Mouse (Mus musculus) lung, embryonic 15.5 days (tissue): ENCODE data around the gene Htr6. TPM values are rescaled to one million over a fixed set of nuclear protein-coding genes. Genes with fewer than 3 reads are reported as not detected.

Source experiments
- ATAC-seq: fragments of 200-750 bp; cut with Nextera tagmentation; 2 replicates; pipeline ENCODE4 v1.8.0; 2017; ENCODE audit warnings: moderate number of reproducible peaks, borderline replicate concordance; ENCODE audit not compliant: low FRiP score, low TSS enrichment; ENCODE audit errors: extremely low read depth
- H3K27ac ChIP-seq: fragments of 300-500 bp; sonication (generic); 2 replicates; pipeline ENCODE4 v1.5.1; 2015; ENCODE audit warnings: moderate library complexity, mild to moderate bottlenecking, inconsistent platforms
- H3K27me3 ChIP-seq: fragments of 300-500 bp; sonication (generic); 2 replicates; pipeline ENCODE4 v1.6.1; 2015; ENCODE audit warnings: inconsistent platforms
- H3K36me3 ChIP-seq: fragments of 300-500 bp; sonication (generic); 2 replicates; pipeline ENCODE4 v1.6.1; 2015; ENCODE audit warnings: inconsistent platforms
- H3K4me1 ChIP-seq: fragments of 300-500 bp; sonication (generic); 2 replicates; pipeline ENCODE4 v1.6.1; 2015; ENCODE audit warnings: inconsistent platforms
- H3K4me2 ChIP-seq: fragments of 300-500 bp; sonication (generic); 2 replicates; pipeline ENCODE4 v1.6.1; 2015; ENCODE audit warnings: inconsistent platforms, mild to moderate bottlenecking, moderate library complexity
- H3K4me3 ChIP-seq: fragments of 300-500 bp; sonication (generic); 2 replicates; pipeline ENCODE4 v1.5.1; 2015; ENCODE audit warnings: mild to moderate bottlenecking, inconsistent platforms
- H3K9ac ChIP-seq: fragments of 300-500 bp; sonication (generic); 2 replicates; pipeline ENCODE4 v1.6.1; 2015; ENCODE audit warnings: inconsistent platforms
- H3K9me3 ChIP-seq: fragments of 300-500 bp; sonication (generic); 2 replicates; pipeline ENCODE4 v1.6.1; 2016; ENCODE audit warnings: inconsistent platforms
- WGBS: fragments of 180-500 bp; shearing (Covaris S2); methylation state at CpG from one replicate; pipeline ENCODE4 v1.1.7; 2015; 5-methylcytosine and 5-hydroxymethylcytosine counted together
- polyA plus RNA-seq: library from polyadenylated mRNA; unstranded; fragments of >200 nt; fragmentation: Nextera tagmentation; extraction: Ambion mirVana; gene quantifications from 2 replicates; pipeline ENCODE4 v1.2.1, GENCODE M21; 2015

The Htr6 gene
- polyA plus RNA-seq, 1 experiment from 2014 or later: not detected

GRCm38 (mm10) chr4:139040084-139040839 is 35.1 kb downstream of the Htr6 start:
- Histone ChIP-seq H3K9ac (no peak overlapping the region), H3K4me3 (no peak overlapping the region), H3K4me2 (no peak overlapping the region), H3K9me3 (no peaks in the 10 kb centered on the region), H3K27me3 (peaks cover 7% of the 10 kb centered on the region; the same call in 1 of the 2 replicates), H3K4me1 (peaks cover 15% of the 10 kb centered on the region), H3K27ac (no peak overlapping the region), H3K36me3 (no peaks in the 10 kb centered on the region)
- 15% methylated on average over 10 of the region's 10 CpGs for WGBS
- ATAC-seq: no peak

DNA sequence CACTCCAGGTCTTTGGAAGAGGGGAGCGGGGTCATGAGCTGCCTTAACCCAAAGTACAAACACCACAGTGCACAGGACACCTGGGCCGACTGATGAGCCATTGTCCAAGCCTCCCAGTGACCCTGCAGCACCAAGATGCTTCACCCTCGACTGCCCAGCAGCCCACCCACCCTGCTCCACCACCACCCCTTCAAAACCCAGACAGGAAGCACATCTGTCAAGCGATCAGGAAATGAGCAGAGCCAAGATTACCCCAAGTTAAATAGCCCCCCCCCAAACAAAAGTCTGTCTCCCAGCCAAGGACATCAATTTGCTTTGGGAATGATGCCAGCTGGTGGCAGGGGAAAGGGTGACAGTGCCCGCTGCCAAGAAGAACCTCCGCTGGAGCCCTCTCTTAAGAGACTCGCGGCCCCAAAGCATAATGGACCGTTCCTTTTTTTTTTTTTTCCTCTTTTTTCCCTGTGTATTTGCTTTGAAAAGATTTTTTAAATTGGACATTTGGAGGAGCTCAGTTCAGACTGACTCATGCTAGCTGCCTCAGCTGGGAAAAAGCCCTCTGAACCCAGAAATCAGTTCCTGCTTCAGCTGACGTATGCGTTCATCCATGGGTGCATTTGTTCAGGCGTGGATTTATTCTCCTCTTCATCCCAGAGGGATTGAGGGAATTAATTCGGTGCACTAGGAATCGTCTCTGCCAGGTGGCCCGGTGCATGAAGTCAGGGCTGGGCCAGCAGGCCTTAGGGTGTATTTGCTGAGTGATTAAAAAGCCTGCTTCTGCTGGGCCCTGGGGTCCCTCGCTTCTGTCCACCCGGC is 37.4 kb downstream of the Htr6 start:
- ATAC-seq: peak; percentile 19; the same call in 1 of the 2 replicates

DNA sequence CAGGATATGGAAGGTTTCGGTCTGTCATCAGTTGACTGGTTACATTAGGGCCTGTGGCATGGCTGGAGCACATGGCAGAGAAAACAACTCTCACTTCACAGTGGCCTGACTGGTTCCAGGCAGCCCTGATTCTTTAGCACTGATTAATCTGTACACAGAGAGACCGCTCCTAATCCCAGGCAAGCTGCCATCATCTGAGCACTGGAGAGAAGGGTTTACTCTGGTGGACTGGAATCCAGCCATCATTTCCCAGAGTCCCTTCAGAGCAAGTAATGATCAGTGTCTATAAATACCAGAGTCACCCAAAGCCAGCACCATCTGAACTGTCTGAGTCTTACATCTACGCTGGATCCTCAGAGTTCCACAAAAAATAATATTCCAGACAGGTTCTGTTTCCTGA is 39.6 kb downstream of the Htr6 start:
- H3K27me3 ChIP-seq: peaks cover 7% of the 10 kb centered on the region; the same call in 1 of the 2 replicates
- H3K4me1 ChIP-seq: peaks cover 15% of the 10 kb centered on the region
- no peak for ATAC-seq
- no peaks in the 10 kb centered on the region for H3K36me3 ChIP-seq
- H3K4me2 ChIP-seq: no peak overlapping the region
- WGBS: 70% methylated on average over 3 of the region's 3 CpGs
- H3K4me3 ChIP-seq: no peak overlapping the region
- H3K9ac ChIP-seq: no peak overlapping the region
- H3K9me3 ChIP-seq: no peaks in the 10 kb centered on the region
- no peak overlapping the region for H3K27ac ChIP-seq

More for the DNA sequence above, 37.4 kb downstream of the Htr6 start:
- 41% methylated on average over 17 of the region's 17 CpGs for WGBS
- peaks cover 15% of the 10 kb centered on the region for H3K4me1 ChIP-seq
- peaks cover 7% of the 10 kb centered on the region; the same call in 1 of the 2 replicates for H3K27me3 ChIP-seq
- no peak overlapping the region for H3K4me3 ChIP-seq
- no peak overlapping the region for H3K27ac ChIP-seq
- peak overlapping the region; percentile 19; the same call in 1 of the 2 replicates for H3K4me2 ChIP-seq
- H3K9me3 ChIP-seq: no peaks in the 10 kb centered on the region
- no peaks in the 10 kb centered on the region for H3K36me3 ChIP-seq
- H3K9ac ChIP-seq: no peak overlapping the region

- WGBS: 81% methylated on average over 3 of the region's 3 CpGs
- peaks cover 15% of the 10 kb centered on the region for H3K4me1 ChIP-seq
- ATAC-seq: no peak
- H3K9me3 ChIP-seq: no peaks in the 10 kb centered on the region
- H3K27ac ChIP-seq: no peak overlapping the region
- H3K4me2 ChIP-seq: no peak overlapping the region
- no peak overlapping the region for H3K4me3 ChIP-seq
- H3K36me3 ChIP-seq: no peaks in the 10 kb centered on the region
- H3K27me3 ChIP-seq: peaks cover 4% of the 10 kb centered on the region; the same call in 1 of the 2 replicates
- H3K9ac ChIP-seq: no peak overlapping the region
Observed at GRCm38 (mm10) chr4:139034942-139035341, 40.4 kb downstream of the Htr6 start.

- 35% methylated on average over 4 of the region's 4 CpGs for WGBS
- H3K36me3 ChIP-seq: no peaks in the 10 kb centered on the region
Observed at GRCm38 (mm10) chr4:139034540-139034939, 40.8 kb downstream of the Htr6 start.

GRCm38 (mm10) chr4:139034010-139034367 is 41.4 kb downstream of the Htr6 start:
- Histone ChIP-seq H3K36me3 (no peaks in the 10 kb centered on the region), H3K4me1 (peaks cover 15% of the 10 kb centered on the region), H3K27ac (no peak overlapping the region), H3K4me3 (no peak overlapping the region), H3K27me3 (no peaks in the 10 kb centered on the region), H3K4me2 (no peak overlapping the region), H3K9me3 (no peaks in the 10 kb centered on the region), H3K9ac (no peak overlapping the region)
- no peak for ATAC-seq
- WGBS: 71% methylated on average over 8 of the region's 8 CpGs

More at GRCm38 (mm10) chr4:139034540-139034939, 40.8 kb downstream of the Htr6 start:
- Histone ChIP-seq H3K4me2 (no peak overlapping the region), H3K4me3 (no peak overlapping the region), H3K27ac (no peak overlapping the region), H3K9ac (no peak overlapping the region), H3K4me1 (peaks cover 15% of the 10 kb centered on the region), H3K9me3 (no peaks in the 10 kb centered on the region), H3K27me3 (peaks cover 2% of the 10 kb centered on the region; the same call in 1 of the 2 replicates)
- no peak for ATAC-seq

DNA sequence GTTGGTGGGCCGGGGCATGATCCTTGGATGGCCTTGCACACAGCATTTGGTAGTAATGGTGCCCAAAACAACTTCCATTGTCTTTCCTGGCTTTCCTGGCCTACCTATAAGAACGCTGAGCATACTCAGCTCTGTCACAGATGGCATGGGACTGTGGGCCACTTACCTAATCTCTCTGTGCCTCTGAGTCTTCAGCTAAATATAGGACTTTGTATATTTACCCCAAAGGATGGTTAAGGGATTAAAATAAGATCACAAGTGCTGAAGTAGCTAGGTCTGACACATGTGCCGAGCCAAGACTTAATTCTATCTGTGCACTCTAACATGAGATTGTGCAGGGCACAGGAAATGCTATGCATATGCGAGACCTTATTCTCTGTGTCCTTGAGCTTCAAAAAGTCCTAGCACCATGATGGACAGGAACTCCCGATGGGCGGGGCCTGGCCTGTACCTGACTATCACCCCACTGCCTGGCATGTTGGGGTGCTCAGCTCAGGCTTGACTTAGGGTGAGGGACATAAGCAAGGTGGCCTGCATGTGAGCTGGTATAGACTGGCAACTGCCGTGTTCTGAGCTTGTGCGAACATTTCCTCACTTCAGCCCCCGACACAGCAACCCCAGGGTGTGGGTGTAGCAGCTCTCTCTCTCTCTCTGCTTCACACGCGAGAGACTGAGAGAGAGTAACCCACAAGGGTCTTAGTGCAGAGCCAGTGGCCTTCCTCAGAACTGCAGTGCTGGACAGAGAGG is 41.9 kb downstream of the Htr6 start:
- no peaks in the 10 kb centered on the region for H3K27me3 ChIP-seq
- WGBS: 77% methylated on average over 11 of the region's 11 CpGs
- no peaks in the 10 kb centered on the region for H3K36me3 ChIP-seq
- no peaks in the 10 kb centered on the region for H3K9me3 ChIP-seq
- H3K9ac ChIP-seq: no peak overlapping the region
- H3K4me1 ChIP-seq: peaks cover 12% of the 10 kb centered on the region
- no peak overlapping the region for H3K4me3 ChIP-seq
- no peak overlapping the region for H3K4me2 ChIP-seq
- no peak for ATAC-seq
- H3K27ac ChIP-seq: no peak overlapping the region

DNA sequence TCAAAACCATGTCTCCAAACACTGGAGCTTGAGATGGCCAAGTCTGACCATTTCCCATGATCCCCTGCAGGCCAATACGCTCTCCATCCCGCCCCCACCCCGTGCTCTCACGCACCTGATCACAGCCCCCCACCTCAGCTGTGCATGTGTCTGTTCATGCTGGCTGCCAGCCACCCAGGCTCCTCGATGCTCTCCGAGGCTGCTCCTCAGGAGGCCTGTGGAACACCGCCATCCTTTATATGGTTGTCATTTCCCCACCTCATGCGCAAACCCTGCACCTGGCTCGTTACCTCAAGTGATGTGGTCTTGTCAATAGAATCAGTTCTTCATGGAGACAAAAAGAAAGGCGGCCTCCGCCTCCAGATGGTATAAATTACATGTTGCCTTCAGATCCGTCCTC is 42.8 kb downstream of the Htr6 start:
- no peaks in the 10 kb centered on the region for H3K27me3 ChIP-seq
- no peak overlapping the region for H3K4me3 ChIP-seq
- no peaks in the 10 kb centered on the region for H3K36me3 ChIP-seq
- H3K4me1 ChIP-seq: peaks cover 3% of the 10 kb centered on the region
- ATAC-seq: no peak
- no peak overlapping the region for H3K4me2 ChIP-seq
- WGBS: 78% methylated on average over 12 of the region's 12 CpGs
- H3K9ac ChIP-seq: no peak overlapping the region
- H3K9me3 ChIP-seq: no peaks in the 10 kb centered on the region
- H3K27ac ChIP-seq: no peak overlapping the region

DNA sequence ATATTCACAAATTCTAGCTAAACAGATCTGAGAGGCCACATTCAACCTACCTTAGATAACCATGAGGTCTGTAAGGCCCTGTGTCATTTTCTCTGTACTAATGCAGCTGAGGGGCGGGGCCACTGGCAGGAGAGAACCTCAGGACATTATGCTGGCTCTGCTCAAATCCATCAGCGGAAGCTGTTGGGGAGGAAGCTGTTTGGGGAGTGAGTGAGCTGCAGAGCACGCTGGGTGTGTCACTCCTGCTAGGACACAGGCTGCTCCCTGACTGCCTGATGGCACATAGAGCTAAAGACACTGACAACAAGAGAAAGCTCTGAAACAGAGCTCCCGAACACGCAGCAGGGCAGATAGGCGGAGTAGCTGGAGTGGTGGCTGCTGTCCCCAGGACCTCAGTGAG is 44.7 kb downstream of the Htr6 start:
- ATAC-seq: no peak
- no peak overlapping the region for H3K4me2 ChIP-seq
- 58% methylated on average over 6 of the region's 6 CpGs for WGBS
- no peak overlapping the region for H3K27ac ChIP-seq
- no peak overlapping the region for H3K9ac ChIP-seq
- no peaks in the 10 kb centered on the region for H3K4me1 ChIP-seq
- H3K9me3 ChIP-seq: no peaks in the 10 kb centered on the region
- no peaks in the 10 kb centered on the region for H3K36me3 ChIP-seq
- no peaks in the 10 kb centered on the region for H3K27me3 ChIP-seq
- H3K4me3 ChIP-seq: no peak overlapping the region

DNA sequence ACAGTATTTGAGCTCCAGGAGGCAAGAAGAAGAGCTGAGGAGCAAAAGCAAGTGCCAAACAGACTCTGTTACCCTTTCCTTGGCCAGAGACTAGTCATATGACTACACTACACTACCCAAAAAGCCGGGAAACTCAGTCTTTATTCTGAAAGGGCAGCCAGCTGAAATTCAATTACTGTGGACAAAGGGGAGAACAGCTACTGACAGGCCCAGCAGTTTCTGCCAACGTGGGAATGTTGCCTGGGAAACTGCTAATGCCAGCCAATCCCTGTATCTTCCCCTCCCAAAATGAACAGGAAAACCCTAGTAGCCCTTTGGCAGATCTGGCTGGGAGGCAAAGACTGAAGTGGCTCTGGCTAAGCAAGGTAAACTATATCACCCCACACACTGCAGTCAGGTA is 51.0 kb downstream of the Htr6 start:
- Histone ChIP-seq H3K36me3 (no peaks in the 10 kb centered on the region), H3K27me3 (no peaks in the 10 kb centered on the region), H3K4me3 (no peak overlapping the region), H3K9ac (no peak overlapping the region), H3K9me3 (no peaks in the 10 kb centered on the region), H3K4me1 (no peaks in the 10 kb centered on the region), H3K27ac (no peak overlapping the region), H3K4me2 (no peak overlapping the region)
- ATAC-seq: no peak
- WGBS: 23% methylated on average over 2 of the region's 2 CpGs

DNA sequence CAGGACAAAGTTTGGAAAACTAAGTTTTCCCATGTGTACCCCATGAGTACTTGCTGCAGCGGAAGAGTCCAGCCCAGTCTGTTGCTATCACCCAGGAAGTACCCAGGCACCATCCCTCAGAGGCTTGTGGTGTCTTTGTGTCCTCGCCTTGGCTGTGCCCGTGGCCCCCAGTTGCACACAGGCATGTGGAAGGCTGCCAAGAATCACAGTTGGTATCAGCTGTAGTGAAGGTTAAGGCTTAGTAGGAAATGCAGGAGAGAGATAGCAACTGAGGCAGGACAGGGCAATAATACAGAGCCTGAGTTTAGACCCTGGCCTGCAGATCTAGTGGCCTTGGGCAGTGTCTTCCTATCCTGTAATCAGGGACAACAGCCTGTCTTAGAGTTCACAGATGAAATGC is 55.0 kb downstream of the Htr6 start:
- H3K4me1 ChIP-seq: no peaks in the 10 kb centered on the region
- 61% methylated on average over 3 of the region's 3 CpGs for WGBS
- ATAC-seq: no peak

More for the DNA sequence above, 55.0 kb downstream of the Htr6 start:
- H3K27ac ChIP-seq: no peak overlapping the region
- H3K9me3 ChIP-seq: no peaks in the 10 kb centered on the region
- no peak overlapping the region for H3K9ac ChIP-seq
- no peaks in the 10 kb centered on the region for H3K36me3 ChIP-seq
- no peak overlapping the region for H3K4me3 ChIP-seq
- H3K4me2 ChIP-seq: no peak overlapping the region
- H3K27me3 ChIP-seq: no peaks in the 10 kb centered on the region
